Mouse (Mus musculus): Measurements from ENCODE around the gene Aplf.

DNA sequence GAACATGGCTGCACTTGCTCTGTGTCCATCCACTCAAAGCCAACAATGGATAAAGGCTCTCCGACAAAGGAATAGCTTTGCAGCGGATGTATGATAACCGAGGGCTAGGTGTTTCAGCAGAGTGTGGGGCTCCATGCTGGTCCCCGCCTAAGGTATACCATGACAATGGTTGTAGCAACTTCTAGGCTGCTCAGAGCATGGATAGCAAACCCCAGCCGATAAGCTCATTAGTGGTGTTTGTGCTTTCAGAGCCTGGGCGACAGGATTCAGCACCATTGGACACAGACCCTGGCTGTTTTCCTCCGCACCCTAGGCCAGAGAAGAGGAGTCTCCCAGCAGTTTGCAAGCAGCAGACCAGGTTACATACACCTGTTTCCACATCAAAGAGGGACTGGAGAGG is 88.0 kb downstream of the Aplf start:
- TF ChIP-seq CHD2 (IDR thresholded peaks at IDR 0.05; ENCODE audit: low read depth, low read length) (no peak), HCFC1 (IDR thresholded peaks at IDR 0.05; ENCODE audit: borderline replicate concordance, insufficient read depth, low read length) (no peak)
